Mouse (Mus musculus) G1E-ER4 (cell line): ENCODE data around the gene Ctu2. TPM values are rescaled to one million over a fixed set of nuclear protein-coding genes. Genes with fewer than 3 reads are reported as not detected.

ENCODE experiments used
- GATA1 ChIP-seq: IDR thresholded peaks from one replicate; pipeline ENCODE4 v1.8.0; 2012; ENCODE audit warnings: low read length, inconsistent platforms
- polyA plus RNA-seq: library from polyadenylated mRNA; stranded (reverse); fragments of >175 nt; gene quantifications from 2 replicates; pipeline ENCODE4 v1.2.3, GENCODE M21; 2012

The Ctu2 gene
- polyA plus RNA-seq, 1 experiment = 38.9 TPM

DNA sequence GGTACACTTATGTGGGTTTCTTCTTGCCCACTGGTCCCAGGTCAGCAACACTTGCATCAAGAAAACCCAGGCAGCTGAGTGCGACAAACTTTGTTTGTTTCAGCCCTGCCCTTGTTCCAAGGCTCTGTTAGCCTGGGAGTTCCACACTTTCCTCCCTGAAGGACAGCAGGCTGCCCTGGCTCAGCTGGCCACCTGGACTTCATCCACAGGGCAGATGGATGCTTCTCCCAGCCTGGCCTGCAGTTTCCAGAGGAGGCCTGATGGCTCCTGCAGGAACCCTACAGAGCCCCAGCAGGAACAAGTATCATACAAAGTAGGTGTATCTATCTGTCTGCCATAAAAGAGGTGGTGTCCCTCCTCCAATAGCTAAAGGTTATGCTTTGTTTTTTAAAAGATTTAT lies 34.6 kb upstream of the Ctu2 start:
- TF ChIP-seq GATA1 = no peak

DNA sequence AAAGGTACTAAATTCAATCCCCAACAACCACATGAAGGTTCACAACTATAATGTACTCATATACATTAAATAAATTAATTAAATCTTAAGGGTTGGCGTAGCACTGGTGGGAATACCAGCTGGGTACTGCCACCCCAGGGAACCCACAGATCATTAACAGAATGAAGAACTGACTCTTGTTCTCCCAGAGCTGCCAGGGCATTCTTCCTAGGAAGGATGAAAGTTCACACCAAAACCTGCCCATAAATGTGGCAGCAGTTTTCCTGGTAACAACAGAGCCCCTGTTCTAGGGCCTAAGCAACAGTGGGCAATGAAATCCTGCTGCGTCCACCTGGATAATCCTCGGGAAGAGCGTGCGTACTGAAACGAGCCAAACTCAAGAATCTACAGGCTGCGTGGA lies 33.6 kb upstream of the Ctu2 start:
- no peak for TF ChIP-seq GATA1

DNA sequence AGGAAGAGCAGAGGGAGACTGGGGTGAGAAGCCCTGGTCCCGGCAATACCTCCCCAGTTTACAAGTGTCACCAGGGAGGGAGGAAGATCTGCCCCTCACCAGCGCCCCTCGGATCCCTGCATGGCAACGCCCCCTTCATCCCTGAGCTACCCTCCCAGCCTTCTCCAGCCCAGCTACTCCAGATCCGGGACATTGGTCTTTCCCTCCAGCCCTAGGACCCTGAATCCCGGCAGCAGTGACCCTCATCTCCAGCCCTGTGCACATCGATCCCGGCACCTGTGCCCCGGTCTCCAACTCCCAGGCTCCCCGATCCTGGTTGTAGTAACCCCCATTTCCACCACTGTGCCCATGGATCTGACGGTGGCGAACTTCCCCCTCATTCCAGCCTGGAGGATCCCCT lies 33.2 kb upstream of the Ctu2 start:
- TF ChIP-seq GATA1 = no peak

DNA sequence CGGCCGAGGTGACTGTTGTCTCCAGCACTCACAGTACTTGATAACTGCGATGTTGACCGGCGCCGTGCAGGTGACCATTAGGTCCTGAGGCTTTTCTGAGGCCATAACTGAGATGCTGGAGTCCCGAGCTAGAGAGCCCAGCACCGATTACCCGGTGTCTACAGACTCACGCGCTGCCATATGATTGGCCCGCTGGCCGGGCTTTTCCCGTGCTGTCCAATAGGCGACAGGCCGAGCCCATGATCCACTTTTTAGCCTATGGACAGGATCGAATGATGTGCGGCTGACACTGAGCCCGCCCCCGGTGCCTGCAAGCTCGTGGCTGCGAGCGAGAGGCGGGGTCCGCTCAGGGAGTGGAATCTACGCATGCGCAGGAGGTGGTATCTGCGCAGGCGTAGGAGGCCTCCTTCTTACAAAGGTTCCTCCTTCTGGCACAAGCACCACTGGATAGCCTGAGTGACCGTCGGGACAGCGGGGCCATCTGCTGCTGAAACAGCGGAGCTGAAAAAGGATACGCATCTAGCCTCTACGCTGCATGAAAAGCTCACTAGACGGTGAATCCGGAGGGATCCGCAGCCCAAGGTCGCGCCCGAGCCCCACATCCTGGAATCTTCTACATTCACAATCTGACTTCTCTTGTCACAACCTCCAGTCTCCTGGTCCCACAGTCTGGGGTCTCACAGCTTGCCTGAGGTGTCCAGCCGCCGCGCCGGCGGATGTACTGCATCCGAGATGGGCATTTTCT lies 32.5 kb upstream of the Ctu2 start, which contains the start of gene Mvd:
TSS of gene Mvd (minus strand) at position 161 of the 745 bp plus-strand sequence.
- no peak for TF ChIP-seq GATA1

DNA sequence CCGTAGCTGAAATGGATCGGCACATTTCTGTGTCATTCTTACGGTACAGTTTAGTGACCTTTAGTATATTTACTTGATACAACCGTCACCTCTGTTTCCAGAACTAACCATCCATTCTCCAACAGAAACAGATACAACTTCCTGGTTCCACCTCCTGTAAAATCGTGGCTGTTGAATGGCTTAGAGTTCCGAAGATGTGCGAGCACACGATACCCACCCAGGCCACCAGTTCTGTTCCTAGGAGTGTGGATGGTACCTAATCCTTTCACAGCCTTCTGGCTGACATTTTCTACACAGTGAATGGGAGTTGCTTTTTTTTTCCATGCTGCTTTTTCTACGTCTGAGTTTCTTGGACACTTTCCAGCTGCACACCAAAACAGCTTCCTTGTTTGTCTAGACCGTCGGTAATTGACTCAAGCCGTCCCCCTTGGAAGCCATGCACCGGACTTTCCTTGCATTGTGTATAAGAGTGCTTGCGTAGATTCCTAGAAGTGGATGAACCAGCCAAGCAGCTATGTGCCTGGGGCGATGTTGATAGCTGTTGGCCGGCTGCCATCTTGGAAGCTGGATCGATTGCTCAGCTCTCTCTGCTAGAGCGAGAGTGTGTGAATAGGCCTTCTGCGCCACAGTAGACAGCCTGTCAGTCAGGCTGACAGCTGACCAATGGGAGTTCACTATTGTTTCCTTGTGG lies 31.7 kb upstream of the Ctu2 start:
- TF ChIP-seq GATA1 = no peak

DNA sequence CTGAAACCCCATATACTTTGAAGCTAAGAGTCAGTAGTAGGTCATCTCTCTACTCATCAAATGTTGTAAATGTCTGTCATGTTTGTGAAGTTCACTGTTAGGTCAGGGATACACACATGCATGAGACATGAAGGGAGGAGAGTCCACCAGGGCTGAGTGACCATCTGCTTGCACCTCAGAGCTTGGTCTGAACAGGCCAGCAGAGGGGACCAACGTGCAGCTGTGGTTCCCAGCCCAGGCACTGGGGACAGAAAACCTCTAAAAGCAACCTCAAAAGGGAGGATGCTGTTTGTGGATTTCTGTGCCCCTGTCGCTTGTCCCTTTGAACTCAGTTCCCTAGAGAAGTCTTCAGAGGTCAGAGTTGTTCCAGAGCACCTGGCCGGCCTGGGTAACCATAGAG lies 30.7 kb upstream of the Ctu2 start:
- TF ChIP-seq GATA1 = no peak

DNA sequence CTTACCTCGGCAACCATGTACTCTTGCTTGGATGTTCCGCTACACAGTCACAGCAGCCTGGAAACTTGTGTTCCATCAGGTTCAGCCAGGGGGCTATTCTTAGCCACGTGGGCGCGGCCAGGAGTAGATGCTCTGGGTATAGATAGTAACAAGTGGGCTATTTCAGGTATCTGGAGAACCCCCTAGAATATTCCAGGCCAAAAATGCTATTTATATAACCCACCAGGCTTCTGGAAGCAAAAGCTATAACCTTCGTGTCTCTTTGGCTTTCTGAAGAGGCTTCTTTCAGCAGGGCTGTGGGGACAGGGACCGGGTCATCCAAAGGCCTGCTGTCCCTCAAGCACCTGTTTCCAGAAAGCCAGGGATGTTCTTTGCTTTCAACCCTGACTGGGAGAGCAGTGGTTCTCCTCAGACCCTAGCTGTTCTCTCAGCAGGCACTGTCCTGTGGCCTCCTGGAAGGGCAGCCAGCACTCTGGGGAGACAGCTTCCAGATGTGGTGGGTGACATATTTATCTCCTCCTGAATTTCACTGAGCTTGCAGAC lies 24.7 kb upstream of the Ctu2 start:
- TF ChIP-seq GATA1 = no peak

DNA sequence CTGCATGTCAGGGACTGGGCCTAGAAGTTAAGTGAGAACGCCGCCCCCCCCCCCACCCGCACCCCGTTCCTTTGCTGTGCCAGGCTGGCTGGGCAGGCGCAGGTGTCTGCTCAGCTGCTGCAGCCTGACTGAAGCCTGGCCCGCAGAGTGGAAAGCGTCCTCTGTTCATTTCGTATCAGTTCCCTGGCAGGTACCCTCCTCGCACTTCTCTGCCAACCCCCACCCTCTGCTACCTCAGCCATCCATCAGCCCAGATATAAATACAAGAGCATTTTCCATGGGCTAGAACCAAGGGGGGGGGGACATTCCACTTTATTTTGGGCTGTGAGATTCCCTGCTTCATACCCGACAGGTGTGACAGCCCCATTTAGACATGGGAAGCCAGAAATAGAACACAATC lies 23.8 kb upstream of the Ctu2 start:
- TF ChIP-seq GATA1 = no peak

DNA sequence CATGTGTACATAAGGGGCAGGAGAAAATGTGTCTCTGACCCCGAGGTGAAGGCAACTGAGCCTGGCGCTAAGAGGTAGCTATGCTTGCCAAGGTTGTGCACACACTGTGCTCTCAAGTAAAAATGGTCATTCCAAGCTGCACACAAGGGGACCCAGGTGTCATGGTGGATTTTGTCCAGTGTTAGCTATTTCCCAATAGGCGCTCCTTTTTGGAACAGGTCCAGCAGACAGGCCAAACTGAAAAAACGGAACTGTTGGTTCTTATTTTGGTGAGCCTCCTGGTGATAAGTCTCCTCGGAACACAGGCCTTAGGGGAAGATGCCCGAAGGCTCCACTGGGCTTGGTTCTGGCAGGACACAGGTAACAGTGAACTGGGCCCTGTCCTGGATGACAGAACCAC lies 21.5 kb upstream of the Ctu2 start:
- no peak for TF ChIP-seq GATA1

DNA sequence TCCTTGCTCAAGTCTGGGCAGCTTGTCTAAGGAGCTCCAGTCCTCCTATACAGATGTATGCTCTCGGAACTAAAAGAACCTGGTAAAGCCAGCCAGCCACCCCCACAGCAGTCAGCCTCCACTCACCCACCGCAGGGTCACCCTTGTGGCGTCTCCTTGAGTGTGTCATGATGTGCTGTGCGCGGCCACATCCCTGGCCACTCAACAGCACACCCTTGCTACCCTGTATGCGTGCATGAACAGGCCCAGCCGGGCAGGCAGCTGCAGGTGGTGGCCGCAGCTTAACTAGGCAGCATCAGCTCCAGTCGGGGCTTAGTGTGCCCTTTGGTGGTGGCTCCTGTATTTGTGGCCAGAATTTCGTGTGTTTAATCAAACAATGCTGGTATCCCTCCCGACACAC lies 18.8 kb upstream of the Ctu2 start:
- no peak for TF ChIP-seq GATA1

DNA sequence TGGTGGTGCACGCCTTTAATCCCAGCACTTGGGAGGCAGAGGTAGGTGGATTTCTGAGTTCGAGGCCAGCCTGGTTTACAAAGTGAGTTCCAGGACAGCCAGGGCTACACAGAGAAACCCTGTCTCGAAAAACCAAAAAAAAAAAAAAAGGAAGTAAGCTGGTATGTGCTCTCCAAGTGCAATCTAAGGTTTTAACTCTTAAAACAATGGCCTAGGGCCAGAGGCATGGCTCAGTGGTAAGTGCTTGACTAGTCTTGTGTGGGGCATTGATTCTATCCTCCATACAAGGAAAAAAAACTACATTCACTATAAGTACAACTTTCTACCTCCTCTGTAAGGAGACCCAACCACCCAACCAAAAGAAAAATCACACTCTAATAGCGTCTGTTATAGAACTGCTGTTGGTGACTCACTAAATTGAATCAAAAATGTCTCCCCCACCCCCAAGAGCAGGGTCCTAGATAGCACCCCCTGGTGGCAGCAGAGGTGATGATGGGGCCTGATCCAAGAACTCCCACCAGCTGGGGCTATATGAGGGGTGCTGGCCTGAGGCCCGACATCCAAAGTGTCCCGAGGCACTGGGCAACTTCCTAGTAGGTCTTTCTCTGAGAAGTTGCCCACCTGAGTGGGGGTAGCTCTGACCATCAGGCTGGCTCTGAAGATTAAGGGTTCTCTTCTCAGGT lies 16.6 kb upstream of the Ctu2 start:
- no peak for TF ChIP-seq GATA1

DNA sequence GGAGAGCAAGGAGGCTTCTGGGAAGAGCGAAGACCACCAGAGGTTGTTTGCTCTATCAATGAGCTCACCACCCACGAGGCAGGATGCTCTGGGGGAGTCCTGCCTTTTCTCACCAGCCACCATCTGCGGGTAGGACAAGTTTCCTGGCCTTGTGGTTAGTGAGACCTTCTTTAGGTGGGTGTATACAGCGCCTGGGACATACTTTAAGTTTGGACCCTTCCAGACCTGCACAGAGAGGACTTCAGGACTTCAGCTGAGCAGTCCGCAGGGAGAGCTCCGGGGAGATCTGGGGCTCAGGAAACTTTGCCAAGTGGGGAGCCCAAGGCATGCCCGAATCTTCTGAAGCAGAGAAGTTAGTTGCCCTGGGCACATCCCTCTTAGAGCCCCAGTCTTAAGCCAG lies 16.0 kb upstream of the Ctu2 start:
- no peak for TF ChIP-seq GATA1

DNA sequence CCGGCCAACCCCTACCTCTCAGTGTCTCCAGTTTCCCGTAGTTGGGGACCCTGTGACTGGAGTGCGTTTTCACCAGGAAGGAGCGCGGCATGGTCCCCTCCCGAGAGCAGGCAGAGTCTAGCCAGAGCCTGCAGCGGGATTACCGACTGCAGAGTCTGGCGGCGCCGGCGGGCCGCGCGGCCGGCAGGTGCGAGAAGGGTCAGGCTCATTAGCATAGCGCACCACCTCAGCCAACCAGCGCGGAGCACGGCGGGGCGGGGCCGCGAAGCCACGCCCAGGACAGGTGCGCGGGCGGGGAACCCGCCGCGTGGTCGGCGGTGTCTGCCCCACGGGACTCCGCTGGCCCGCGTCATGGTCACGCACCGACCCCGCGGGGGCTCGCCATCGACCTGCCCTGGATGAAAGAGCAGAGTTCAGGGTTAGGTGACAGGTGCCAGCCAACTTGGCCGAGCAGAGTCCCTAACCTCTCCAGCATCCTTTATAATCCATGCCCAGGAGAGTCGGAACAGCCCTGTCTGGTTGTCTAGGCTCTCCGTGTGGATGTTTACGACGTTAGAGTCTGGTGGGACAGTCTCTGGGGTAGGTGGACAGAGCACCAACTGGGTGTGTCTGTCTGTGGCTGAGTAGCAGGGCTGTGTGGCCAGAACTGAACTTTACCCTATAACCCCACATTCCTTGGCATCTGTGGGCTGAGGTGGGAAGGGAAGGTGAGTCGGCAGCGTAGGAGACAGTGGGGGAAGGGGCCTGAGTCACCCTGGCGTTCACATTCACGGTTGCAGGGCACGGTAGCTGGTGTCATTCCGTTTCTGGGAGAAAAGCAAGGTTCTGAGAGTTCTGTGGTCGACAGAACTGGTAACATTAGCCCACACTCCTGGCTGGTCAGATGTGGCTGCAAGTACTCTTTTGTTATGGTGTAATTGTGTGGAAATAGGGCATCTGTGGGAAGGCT lies 15.1 kb upstream of the Ctu2 start, which contains the start of gene Snai3:
TSS of gene Snai3 (minus strand) at position 210 of the 949 bp plus-strand sequence.
- TF ChIP-seq GATA1 = no peak

DNA sequence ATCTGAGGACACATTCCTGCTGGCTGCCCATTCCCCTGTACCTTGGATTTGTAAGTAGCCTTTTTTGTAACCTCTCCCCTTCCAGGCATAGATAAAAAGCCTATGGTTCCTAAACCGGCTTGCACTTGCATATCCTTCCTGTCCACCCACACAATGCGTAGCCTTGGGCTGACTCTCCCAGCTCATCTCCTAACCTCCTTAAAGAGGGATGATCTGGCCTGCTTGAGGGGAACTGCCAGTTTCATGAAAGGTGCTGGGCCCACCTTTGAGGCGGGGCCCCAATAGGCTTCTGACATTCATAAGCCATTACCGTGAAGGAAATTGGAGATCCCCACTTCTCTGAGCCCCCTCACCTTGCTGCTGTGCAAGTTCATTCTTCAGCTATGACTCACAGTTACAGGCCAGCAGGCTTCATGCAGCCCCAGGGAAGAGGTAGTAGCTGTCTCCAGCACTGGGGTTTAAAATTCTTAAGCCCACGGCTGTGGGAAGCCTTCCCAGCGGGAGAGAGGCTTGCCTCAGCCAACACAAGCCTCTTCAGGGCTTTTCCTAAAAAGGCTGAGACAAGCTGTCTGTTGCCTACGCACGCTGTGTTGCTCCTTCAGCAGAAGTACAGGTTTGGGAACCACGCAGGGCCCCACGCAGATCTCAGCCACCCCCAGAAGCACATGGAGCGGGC lies 14.3 kb upstream of the Ctu2 start:
- TF ChIP-seq GATA1 = no peak

DNA sequence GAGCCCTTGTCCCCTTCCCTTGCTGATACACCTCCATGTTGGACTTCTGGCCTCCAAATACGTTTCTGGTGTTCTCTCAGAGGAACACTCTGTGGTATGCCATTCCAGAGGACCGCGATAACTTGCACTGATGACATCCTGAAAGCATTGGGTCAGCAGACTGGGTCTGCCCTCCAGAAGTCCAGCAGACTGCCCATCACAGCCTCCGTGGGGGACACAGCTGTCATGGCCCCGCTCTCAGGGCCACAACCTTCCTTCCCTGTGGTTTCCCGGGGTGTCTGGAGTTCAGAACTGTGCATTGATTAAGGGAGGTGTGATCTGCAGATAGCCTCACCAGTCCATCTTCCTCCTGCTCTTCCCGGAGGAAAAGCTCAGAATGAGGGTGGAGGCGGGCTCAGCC lies 13.4 kb upstream of the Ctu2 start:
- no peak for TF ChIP-seq GATA1
